8 mouse cellular contexts compared by ENCODE assay signal in genomic region chr14:25476453-25476852, GRCm38 (mm10). TPM values are rescaled to one million over a fixed set of nuclear protein-coding genes. Genes with fewer than 3 reads are reported as not detected.
A peak's percentile ranks its signal among the peaks of the same experiment; 100 is the strongest.
DNase-seq lines count a peak whose midpoint lies in the region; ATAC-seq lines count a peak whose summit lies in the region.

No protein-coding gene starts in this region.

- no peak overlapping the region for H3K4me3 ChIP-seq in heart, embryonic 13.5 days
- H3K4me3 ChIP-seq in embryonic facial prominence, embryonic 13.5 days: no peak overlapping the region

- peak overlapping the region; percentile 81 for H3K27ac ChIP-seq in heart, embryonic 13.5 days (replicated peaks)
- peak overlapping the region; percentile 60 for H3K27ac ChIP-seq in embryonic facial prominence, embryonic 13.5 days

- no peaks in the 10 kb centered on the region for H3K9me3 ChIP-seq in heart, embryonic 13.5 days
- H3K9me3 ChIP-seq in embryonic facial prominence, embryonic 13.5 days: no peaks in the 10 kb centered on the region

- peaks cover 100% of the 10 kb centered on the region for H3K4me1 ChIP-seq in heart, embryonic 13.5 days
- peaks cover 97% of the 10 kb centered on the region for H3K4me1 ChIP-seq in embryonic facial prominence, embryonic 13.5 days

- H3K9ac ChIP-seq in heart, embryonic 13.5 days: peak overlapping the region; percentile 70
- no peak overlapping the region for H3K9ac ChIP-seq in embryonic facial prominence, embryonic 13.5 days

- WGBS in heart, embryonic 13.5 days: 73% methylated on average over 3 of the region's 3 CpGs
- WGBS in embryonic facial prominence, embryonic 13.5 days: 67% methylated on average over 3 of the region's 3 CpGs

- peaks cover 3% of the 10 kb centered on the region; the same call in 1 of the 2 replicates for H3K36me3 ChIP-seq in heart, embryonic 13.5 days
- 0 out of 2 replicates have a peak, but pooled peaks cover 11% of the 10 kb centered on the region for H3K36me3 ChIP-seq in embryonic facial prominence, embryonic 13.5 days

- no peak for ATAC-seq in heart, embryonic 13.5 days (ENCODE audit: extremely low read depth, insufficient number of reproducible peaks, low FRiP score, low TSS enrichment)
- no peak for ATAC-seq in embryonic facial prominence, embryonic 13.5 days (ENCODE audit: insufficient number of reproducible peaks, insufficient read depth, low FRiP score, low TSS enrichment, low read depth)

- no peak overlapping the region for H3K4me2 ChIP-seq in heart, embryonic 13.5 days
- H3K4me2 ChIP-seq in embryonic facial prominence, embryonic 13.5 days: no peak overlapping the region

- no peaks in the 10 kb centered on the region for H3K27me3 ChIP-seq in heart, embryonic 13.5 days (replicated peaks)
- H3K27me3 ChIP-seq in embryonic facial prominence, embryonic 13.5 days: no peaks in the 10 kb centered on the region

- DNase-seq in heart, postnatal 4 days: no peak
- peak; percentile 44 for DNase-seq in adipocyte (ENCODE audit: low spot score)
- DNase-seq in lung, postnatal 10 days: peak; percentile 40
- no peak for DNase-seq in thymus, postnatal 0 days (ENCODE audit: low spot score)
- no peak for DNase-seq in layer of hippocampus, postnatal 14 days (ENCODE audit: low spot score in 2 of 2)
- no peak for DNase-seq in kidney, postnatal 14 days

RNA-seq across cellular contexts. Expression of gene Zmiz1, which starts 17.5 kb away (rescaled TPM):
- polyA plus RNA-seq in heart, embryonic 13.5 days (2015; fragmentation: Nextera tagmentation; extraction: Ambion mirVana): 25.1 and 25.7 TPM in 2 replicates
- total RNA-seq in heart, postnatal 4 days (2021): 10 to 100 TPM; 67.0 to 78.5 TPM
- polyA plus RNA-seq in embryonic facial prominence, embryonic 13.5 days (2015; fragmentation: Nextera tagmentation; extraction: Ambion mirVana): 44.3 and 52.9 TPM in 2 replicates
- 19.9 and 26.4 TPM in 2 replicates for polyA plus RNA-seq in thymus, postnatal 0 days (2015; fragmentation: Nextera tagmentation; extraction: Ambion mirVana)
- total RNA-seq in layer of hippocampus, postnatal 14 days (2021): 100 to 1,000 TPM; 104 to 105 TPM

Comparison
In these comparisons a context has a peak if more than half of its experiments do, and no peak if none do; other contexts are left out.
1. DNase-seq: peak in adipocyte (single experiment) and lung, postnatal 10 days (single experiment); none in heart, postnatal 4 days (single experiment), thymus, postnatal 0 days (single experiment), layer of hippocampus, postnatal 14 days (0 of 2) and kidney, postnatal 14 days (single experiment).